Mouse (Mus musculus) c-Kit-positive CD71-negative TER-119-negative erythroid progenitor cells, embryonic 14.5 days (primary cell): ENCODE measurements around the gene Rflna.

ENCODE experiments used
- DNase-seq: peaks from one replicate; pipeline ENCODE4 v3.0.0-alpha.2; 2013; ENCODE audit warnings: low read depth

Gene Rflna

DNA sequence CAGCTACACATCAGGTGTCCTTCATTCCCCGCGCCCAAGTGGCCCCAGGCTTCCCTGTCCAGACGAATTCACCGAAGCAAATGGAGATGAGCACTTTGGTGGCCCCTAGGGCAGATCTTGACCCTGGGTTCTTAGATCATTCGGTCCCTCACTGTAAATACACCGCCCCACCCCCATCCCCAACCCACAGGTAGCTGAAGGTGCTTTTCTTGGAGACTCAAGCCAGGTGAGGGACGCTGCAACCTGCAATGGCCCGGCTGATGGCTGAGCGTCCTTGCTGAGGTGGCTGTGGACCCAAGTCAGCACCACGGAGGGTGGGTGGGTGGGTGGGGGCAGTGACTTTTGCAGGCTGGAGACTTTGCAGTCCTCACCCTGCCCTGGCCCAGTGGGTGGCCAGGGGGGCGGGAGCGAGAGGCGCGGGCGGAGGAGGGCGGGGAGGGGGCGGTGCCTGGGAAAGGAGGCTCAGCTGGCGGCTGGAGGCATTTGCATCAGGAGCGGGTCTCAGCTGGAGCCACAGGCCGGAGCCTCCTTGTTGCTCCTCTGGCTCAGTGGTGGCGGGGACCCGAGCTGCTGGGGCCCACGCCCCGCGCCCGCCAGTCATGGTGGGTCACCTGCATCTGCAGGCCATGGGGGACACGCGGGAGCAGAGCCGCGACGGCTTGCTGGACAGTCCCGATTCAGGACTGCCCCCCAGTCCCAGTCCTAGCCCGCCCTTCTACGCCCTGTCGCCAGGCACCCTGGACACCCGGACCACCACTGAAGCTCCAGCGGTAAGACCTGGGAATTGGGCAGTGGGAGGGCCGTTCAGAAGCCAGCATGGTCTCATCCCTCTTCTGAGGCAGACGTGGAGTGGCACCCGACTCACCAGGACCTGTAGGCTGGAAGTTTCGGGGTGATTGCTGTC, at the start of gene Rflna:
Gene Rflna, plus strand, starts transcription at position 253 of the 904 bp plus-strand sequence.
- no peak for DNase-seq

DNA sequence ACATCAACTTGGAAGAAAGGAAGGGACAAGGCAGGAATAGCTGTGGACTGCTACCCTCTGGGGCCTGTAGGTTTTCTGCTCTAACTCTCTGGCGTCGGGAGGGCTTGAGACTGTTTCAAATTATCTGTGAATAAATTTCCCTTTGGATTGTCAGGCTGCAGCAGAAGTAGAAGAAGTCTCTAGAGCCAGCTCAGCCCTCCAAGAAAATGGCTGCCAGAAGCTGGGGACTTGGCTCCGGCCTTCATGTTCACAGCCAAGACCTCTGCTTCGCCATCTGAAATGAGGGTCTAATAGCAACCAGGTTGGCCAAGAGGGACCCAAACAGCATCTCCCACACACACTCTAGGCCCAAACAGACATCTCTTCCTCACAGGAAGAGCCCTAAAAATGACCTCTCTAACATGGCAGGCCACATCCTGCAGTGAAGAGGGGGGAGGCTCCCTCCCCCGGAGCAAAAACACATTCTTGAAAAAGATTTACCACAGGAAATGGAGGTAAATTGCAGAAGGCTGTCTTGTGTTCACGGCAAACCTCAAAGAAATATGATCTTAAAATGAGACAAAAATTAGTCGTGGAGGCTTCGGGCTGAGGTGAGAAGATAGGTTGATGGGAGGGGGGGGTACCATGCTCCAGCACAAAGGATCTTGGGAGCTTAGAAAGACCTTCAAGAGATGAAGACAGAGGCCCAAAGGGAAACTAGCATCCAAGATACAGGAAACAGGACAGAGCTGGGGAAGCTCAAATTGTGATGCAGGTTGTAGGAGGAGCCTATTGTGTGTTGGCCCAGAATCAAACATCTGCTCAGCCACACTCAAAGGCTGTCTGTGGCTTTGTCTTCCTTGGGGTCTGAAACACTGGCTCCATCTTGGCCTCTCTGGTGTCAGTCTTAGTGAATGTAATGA, 48.4 kb upstream of the Rflna start:
- DNase-seq, result no peak

DNA sequence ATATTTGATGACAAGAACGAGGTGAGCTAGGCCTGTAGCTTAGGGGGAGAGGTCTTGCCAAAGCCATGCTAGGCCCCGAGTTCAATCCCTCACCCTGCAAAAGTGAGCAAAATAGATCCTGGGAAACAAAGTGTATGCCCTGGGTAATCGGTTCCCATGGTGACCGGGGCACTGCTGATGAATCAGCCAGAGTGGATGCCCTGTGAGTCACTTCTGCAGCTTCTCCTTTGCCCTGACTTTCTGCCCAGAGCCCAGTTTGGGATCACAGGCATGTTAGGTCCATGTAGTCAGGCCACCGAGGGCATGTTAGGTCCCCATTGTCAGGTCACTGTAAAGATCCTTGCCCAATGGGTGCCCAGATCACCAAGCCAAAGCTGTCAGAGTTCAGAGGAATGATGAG, 45.5 kb upstream of the Rflna start:
- DNase-seq, result no peak

DNA sequence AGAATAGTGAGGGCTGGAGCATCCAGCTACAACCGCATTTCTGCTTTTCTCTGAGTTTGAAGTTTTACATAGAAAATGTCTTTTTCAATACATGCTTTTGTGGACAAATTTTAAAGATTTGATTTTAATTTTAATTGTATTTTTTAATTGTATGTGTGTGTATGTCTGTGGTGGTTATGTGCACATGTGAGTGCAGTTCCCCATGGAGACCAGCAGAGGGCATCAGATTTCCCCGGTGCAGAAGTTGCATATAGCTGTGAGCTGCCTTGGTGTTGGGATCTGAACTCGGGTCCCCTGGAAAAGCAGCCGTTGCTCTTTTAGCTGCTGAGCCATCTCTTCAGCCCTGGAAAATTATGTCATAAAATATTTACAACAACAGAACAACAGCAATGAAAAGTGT, 43.9 kb upstream of the Rflna start:
- no peak for DNase-seq

DNA sequence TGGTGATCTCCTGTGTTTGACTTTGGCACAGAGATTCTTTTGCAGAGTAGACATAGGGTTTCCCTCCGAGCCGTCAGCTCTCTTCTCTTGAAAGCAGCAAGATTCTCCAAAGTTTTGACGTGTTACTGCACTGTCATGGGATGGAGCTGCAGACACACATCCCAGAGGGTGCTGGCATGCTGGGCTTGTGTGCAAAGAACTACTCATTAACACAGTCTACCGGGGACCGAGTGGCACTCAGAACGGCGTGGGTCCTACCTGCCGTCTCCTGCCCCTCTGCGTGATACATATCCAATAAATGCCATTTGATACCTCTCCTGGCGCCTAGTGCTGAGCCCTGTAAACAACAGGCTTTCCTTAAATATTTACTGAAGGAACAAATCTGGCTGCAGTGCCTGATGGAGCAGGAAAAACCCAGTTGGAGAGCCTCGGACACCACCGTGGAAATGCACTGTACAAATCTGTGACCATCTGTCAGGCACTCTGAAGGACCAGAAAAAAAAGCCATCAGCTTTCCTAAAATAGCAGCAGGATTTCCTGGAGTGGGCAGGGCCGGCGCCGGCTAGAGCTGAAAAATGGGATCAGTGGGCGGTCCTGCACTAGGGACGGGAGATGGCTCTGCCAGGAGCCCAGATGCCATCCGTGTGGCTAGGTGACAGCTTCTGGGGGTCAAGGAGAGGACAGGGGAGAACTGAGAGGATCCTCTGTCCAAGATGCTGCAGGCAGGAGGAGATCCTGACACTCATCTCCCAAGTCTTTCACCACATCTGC, 42.7 kb upstream of the Rflna start:
- no peak for DNase-seq

- DNase-seq, result no peak
These were observed 41.6 kb upstream of the Rflna start for GRCm38 (mm10) chr5:124961433-124961832.

DNA sequence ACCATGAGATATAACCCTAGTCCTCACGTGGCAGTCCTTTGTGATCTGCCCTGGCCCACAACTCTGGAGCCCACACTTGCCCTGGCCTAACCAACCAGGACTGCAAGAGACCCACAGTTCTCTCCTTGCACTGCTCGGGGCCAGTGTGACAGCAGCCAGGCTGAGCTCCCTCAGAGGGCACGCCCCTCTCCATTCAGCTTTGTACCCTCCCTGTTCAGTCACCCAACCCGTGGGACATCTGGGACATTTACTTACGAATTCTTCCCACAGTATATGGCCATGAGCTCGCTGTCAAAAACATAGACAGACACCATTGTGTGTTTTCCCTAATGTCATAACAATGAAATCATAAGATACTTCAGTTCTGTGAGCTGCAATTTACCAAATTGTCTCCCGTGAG, 40.3 kb upstream of the Rflna start:
- DNase-seq, result no peak

GRCm38 (mm10) chr5:124963806-124964672, 39.0 kb upstream of the Rflna start:
- DNase-seq, result no peak

DNA sequence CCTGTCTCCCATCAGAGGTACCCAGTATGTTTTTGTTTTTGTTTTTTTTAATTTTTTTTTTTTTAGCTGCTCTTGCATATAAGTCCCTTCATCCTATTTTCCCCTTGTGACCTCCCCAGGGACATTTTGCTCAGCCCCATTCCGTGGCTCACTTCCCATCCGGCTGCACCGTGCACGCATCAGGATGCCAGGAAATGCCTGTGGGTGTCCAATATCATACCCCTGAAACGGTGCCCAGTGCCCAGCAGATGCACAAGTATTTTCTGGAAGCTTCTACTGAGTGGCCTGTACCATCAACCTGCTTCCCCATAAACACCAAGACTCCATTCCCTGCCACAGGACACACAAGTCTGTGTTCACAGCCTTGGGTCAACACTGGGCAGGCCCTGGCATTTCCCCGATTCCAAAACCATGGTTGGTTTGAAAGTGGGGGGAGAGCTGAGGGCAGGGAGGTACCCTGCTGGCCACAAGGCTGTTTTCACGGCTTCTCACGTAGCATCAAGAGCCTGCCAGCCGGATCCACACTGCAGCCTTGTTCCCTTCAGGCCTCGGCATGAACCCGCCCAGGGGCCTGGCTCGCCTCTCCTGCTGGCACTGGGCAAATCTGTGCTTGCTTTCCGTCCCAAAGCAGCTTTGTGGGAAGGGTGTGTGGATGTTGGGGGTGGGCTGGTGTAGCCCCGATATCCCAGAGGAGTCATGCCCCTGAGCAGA, 36.2 kb upstream of the Rflna start:
- DNase-seq, result no peak

- DNase-seq, result no peak
These were observed 33.2 kb upstream of the Rflna start for GRCm38 (mm10) chr5:124969790-124970189.

DNA sequence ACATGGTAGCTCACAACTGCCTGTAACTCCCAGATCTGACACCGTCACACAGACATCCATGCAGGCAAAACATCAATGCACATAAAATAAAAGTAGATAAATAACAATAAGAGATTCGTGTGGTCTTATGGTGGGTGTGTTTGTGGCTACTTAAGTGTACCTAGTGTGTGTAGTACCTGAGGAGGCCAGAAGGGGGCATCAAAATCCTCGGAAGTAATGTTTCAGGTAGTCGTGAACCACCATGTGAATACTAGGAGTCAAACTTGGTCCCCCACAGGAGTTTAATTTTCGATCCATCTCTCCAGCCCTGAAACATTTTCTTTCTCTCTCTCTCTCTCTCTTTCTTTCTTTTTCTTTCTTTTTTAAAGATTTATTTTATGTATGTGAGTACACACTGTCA, 16.8 kb upstream of the Rflna start:
- no peak for DNase-seq

DNA sequence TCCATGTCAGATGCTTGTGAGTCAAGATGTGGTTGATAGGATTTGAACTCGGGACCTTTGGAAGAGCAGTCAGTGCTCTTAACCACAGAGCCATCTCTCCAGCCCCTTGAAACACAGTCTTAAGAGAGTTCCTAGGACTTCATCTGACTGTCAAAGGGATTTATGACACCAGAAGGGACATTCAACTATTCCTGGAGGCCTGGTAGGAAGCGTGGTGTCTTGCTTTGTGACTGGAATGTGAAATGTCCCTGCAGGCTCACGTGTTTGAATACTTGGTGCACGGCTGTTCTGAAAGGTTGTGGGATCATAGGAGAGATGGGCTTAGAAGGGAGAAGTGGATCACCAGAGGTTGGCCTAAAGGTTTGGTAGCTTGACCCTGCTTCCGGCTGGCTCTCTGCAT, 16.4 kb upstream of the Rflna start:
- DNase-seq, result no peak

- DNase-seq, result no peak
These were observed 13.3 kb upstream of the Rflna start for GRCm38 (mm10) chr5:124989724-124990123.

DNA sequence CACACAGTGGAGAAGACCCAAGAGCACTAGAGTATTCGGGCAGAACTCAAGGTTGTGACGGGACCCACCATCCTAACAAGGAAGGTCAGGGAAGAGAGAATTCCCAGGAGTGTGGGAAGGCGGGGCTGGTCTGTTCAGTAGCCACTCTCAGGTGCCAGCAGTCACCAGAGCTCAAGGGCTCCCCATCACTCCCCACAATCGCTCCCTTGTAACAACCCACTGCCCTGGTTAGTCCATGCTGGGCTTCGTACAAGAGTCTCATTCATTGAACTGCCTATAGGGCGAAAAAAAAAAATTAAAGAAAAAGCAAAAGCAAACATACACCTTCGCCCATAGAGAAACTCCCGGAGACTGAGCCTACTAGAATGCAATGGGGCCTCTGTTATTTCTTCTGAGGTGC, 10.7 kb upstream of the Rflna start:
- DNase-seq, result no peak

GRCm38 (mm10) chr5:124992891-124993290, 10.1 kb upstream of the Rflna start:
- DNase-seq, result no peak

GRCm38 (mm10) chr5:124996816-124997215, 6.2 kb upstream of the Rflna start:
- DNase-seq, result no peak

DNA sequence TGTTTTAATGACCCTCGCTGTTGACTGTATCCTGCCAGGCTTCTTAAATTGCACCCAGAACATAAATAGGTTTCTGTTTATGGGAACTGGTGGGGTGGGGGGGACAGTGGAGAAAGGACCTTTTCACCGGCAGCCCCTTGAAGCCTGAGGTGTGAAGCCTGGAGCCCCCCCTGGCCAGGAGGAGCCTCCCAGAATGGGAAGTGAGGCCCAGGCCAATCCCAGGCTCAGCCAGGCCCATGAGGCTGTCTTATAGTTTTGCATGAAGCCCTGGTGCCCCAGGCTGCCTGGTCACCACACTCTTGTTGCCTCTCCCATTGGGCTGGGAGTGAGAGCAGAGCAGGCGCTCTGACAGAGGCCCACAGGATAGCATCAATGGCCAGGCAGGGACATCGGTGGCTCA, 5.1 kb upstream of the Rflna start:
- no peak for DNase-seq

GRCm38 (mm10) chr5:125000756-125001250, 2.2 kb upstream of the Rflna start:
- no peak for DNase-seq

- no peak for DNase-seq
These were observed 843 bp downstream of the Rflna start for GRCm38 (mm10) chr5:125003873-125004255.

- DNase-seq, result no peak
These were observed 3.0 kb downstream of the Rflna start for GRCm38 (mm10) chr5:125005871-125006652.
